Mouse (Mus musculus) CH12.LX (cell line): ENCODE measurements at regions not wholly inside any gene's neighbourhood (a gene's known extent, or its start where the extent isn't known, plus 50 kb on each side); places are given as distances from the start of the nearest gene placed in this dataset.

Source experiments
- DNase-seq: peaks from one replicate; pipeline ENCODE4 v3.0.0-alpha.2; 2013; ENCODE audit errors: extremely low read depth
- H3K27ac ChIP-seq: 2 replicates; pipeline ENCODE4 v1.5.1; 2012; ENCODE audit warnings: low read depth, mild to moderate bottlenecking, control low read depth, moderate library complexity; ENCODE audit not compliant: insufficient read depth
- H3K27me3 ChIP-seq: replicated peaks from 2 replicates; pipeline ENCODE3; 2012; ENCODE audit warnings: inconsistent platforms
- H3K36me3 ChIP-seq, 2 experiments: replicated peaks in 1 of 2; 2 replicates each; pipeline versions ENCODE3 to v1.6.1; 2012; ENCODE audit warnings: inconsistent platforms in 1 of 2, low read length in 1 of 2, mild to moderate bottlenecking in 1 of 2, mixed read lengths in 1 of 2, moderate library complexity in 1 of 2; ENCODE audit not compliant: control insufficient read depth in 1 of 2, insufficient read depth in 1 of 2
- H3K4me1 ChIP-seq, 2 experiments: 2 replicates each; pipeline ENCODE4 v1.6.1; 2012; ENCODE audit warnings: inconsistent platforms in 1 of 2, moderate library complexity in 1 of 2; ENCODE audit not compliant: insufficient read depth in 2 of 2, control insufficient read depth in 1 of 2
- H3K4me2 ChIP-seq: 2 replicates; pipeline ENCODE4 v1.6.1; 2012; ENCODE audit warnings: low read depth, mild to moderate bottlenecking, control low read depth; ENCODE audit not compliant: poor library complexity, insufficient read depth, severe bottlenecking
- H3K4me3 ChIP-seq, 3 experiments: fragments of 150-350 bp in 1 of 3; sonication (generic) in 1 of 3; replicated peaks in 1 of 3; 2 replicates each; pipeline versions ENCODE3 to v1.5.1; 2011 to 2012; ENCODE audit warnings: low read depth in 2 of 3, low read length in 2 of 3, mild to moderate bottlenecking in 2 of 3, moderate library complexity in 2 of 3, control low read depth in 1 of 3, improper control_type of control experiment in 1 of 3, inconsistent platforms in 1 of 3, mixed read lengths in 1 of 3; ENCODE audit not compliant: poor library complexity in 1 of 3
- H3K79me2 ChIP-seq: replicated peaks from 2 replicates; pipeline ENCODE4 v1.6.1; 2012; ENCODE audit warnings: mild to moderate bottlenecking, moderate library complexity; ENCODE audit not compliant: control insufficient read depth, poor library complexity, insufficient read depth, severe bottlenecking; ENCODE audit errors: extremely low read depth
- H3K9ac ChIP-seq: 2 replicates; pipeline ENCODE4 v1.6.1; 2012; ENCODE audit warnings: low read depth, mild to moderate bottlenecking, control low read depth, moderate library complexity; ENCODE audit not compliant: insufficient read depth
- H3K9me3 ChIP-seq: replicated peaks from 2 replicates; pipeline ENCODE3; 2012; ENCODE audit warnings: low read length, inconsistent platforms, mixed read lengths
- BHLHE40 ChIP-seq: IDR thresholded peaks from 2 replicates; pipeline ENCODE4 v1.6.1; 2011; ENCODE audit warnings: mild to moderate bottlenecking, low read depth, low read length, improper control_type of control experiment
- CTCF ChIP-seq, 2 experiments: IDR thresholded peaks in 1 of 2; conservative IDR thresholded peaks in 1 of 2; 2 replicates each; pipeline ENCODE4 v1.5.1; 2011 to 2012; ENCODE audit warnings: low read depth in 2 of 2, low read length in 2 of 2, improper control_type of control experiment in 1 of 2, inconsistent platforms in 1 of 2, mild to moderate bottlenecking in 1 of 2, moderate library complexity in 1 of 2
- E2F4 ChIP-seq: IDR thresholded peaks from 2 replicates; pipeline ENCODE4 v1.6.1; 2011; ENCODE audit warnings: low read depth, low read length, improper control_type of control experiment; ENCODE audit not compliant: insufficient replicate concordance
- ETS1 ChIP-seq: conservative IDR thresholded peaks from 2 replicates; pipeline ENCODE4 v1.6.1; 2012; ENCODE audit warnings: low read depth, mild to moderate bottlenecking, inconsistent platforms, low read length, improper control_type of control experiment, moderate library complexity
- KAT2A ChIP-seq: IDR thresholded peaks from 2 replicates; pipeline ENCODE4 v1.6.1; 2012; ENCODE audit warnings: low read length, improper control_type of control experiment, inconsistent platforms; ENCODE audit not compliant: insufficient replicate concordance
- MXI1 ChIP-seq: IDR thresholded peaks from 2 replicates; pipeline ENCODE4 v1.6.1; 2011; ENCODE audit warnings: mild to moderate bottlenecking, low read depth, low read length, improper control_type of control experiment
- MYC ChIP-seq: IDR thresholded peaks from 2 replicates; pipeline ENCODE4 v1.6.1; 2011; ENCODE audit warnings: low read depth, mild to moderate bottlenecking, improper control_type of control experiment, low read length
- NRF1 ChIP-seq: IDR thresholded peaks from 2 replicates; pipeline ENCODE4 v1.6.1; 2014; ENCODE audit warnings: low read depth, mild to moderate bottlenecking, inconsistent platforms, low read length, improper control_type of control experiment, moderate library complexity
- POLR2AphosphoS2 ChIP-seq: IDR thresholded peaks from 2 replicates; pipeline ENCODE4 v1.6.1; 2011; ENCODE audit warnings: low read depth, low read length, improper control_type of control experiment
- SIN3A ChIP-seq: IDR thresholded peaks from 2 replicates; pipeline ENCODE4 v1.6.1; 2012; ENCODE audit warnings: low read length, improper control_type of control experiment, inconsistent platforms
- TCF12 ChIP-seq: IDR thresholded peaks from 2 replicates; pipeline ENCODE4 v1.6.1; 2014; ENCODE audit warnings: low read depth, mild to moderate bottlenecking, inconsistent platforms, low read length, improper control_type of control experiment
- UBTF ChIP-seq: IDR thresholded peaks from 2 replicates; pipeline ENCODE4 v1.6.1; 2012; ENCODE audit warnings: low read depth, mild to moderate bottlenecking, inconsistent platforms, low read length, improper control_type of control experiment, moderate library complexity
- USF1 ChIP-seq: IDR thresholded peaks from 2 replicates; pipeline ENCODE4 v1.6.1; 2014; ENCODE audit warnings: low read depth, mild to moderate bottlenecking, inconsistent platforms, low read length, improper control_type of control experiment
- ZC3H11A ChIP-seq: IDR thresholded peaks from 2 replicates; pipeline ENCODE4 v1.6.1; 2012; ENCODE audit warnings: low read depth, mild to moderate bottlenecking, inconsistent platforms, low read length, improper control_type of control experiment
- ZKSCAN1 ChIP-seq: IDR thresholded peaks from 2 replicates; pipeline ENCODE4 v1.6.1; 2012; ENCODE audit warnings: low read depth, inconsistent platforms, low read length, improper control_type of control experiment, borderline replicate concordance
- ZNF384 ChIP-seq: IDR thresholded peaks from 2 replicates; pipeline ENCODE4 v1.6.1; 2012; ENCODE audit warnings: low read depth, low read length, improper control_type of control experiment, inconsistent platforms
- dilution Hi-C: fragments of 300-500 bp; cut with MboI; formaldehyde crosslinking; loops from 2 replicates; pipeline ENCODE4 v1.14.3; 2020; ENCODE audit warnings: low sequenced_read_pairs; ENCODE audit not compliant: extremely low pct_unique_long_range_greater_than_20kb, extremely low pct_ligation_motif_present
- in situ Hi-C: fragments of 300-500 bp; cut with MboI; formaldehyde crosslinking; loops from 3 replicates; pipeline ENCODE4 v1.14.3; 2019; ENCODE audit warnings: low sequenced_read_pairs, low pct_ligation_motif_present, low pct_unique_long_range_greater_than_20kb, mixed read lengths

DNA sequence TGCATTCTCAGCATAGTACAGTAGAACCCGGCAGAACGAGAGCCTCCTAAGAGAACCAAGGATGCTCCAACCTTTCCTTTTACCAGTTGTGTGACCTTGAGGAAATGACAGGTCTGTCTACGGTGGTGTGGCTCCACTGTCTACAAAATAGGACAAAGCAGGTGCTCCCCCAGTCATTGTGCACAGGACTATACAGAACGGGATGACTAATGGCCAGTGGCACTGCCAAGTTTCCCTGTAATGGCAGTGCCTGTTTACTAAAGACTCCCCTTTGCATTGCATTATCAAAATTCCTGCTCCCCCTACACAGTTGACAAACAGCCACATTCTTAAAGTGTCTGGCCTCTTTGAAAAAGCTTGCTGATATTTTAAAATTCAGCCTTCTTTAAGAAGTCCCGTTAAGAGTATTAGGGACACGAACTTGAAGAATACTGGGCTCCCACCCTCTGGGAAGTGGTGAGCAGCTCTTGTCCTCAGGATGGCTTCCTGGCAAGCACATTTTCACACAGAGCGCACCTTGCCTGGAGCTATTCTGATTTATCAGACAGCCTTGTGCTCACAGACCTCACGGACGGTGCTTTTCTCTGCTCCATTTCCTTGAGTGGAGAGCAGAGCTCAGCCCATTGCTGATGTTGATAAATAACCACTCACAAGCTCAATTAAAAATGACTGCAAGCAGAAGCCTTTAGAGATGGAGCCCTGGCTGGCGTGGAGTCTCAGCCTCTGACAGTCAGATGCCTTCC, 352.3 kb upstream of the Myt1l start:
- TF ChIP-seq CTCF (conservative IDR thresholded peaks at IDR 0.05 in 1 of 2, IDR thresholded peaks at IDR 0.05 in 1 of 2; ENCODE audit: low read depth in 2 of 2, low read length in 2 of 2) (no peak), NRF1 (no peak), USF1 (no peak), ZC3H11A (no peak), UBTF (no peak), TCF12 (no peak), KAT2A (no peak)
- TF ChIP-seq, all 38 proteins: peak for 0
- dilution Hi-C loops: no loop called here
- H3K9me3 ChIP-seq: no peaks in the 10 kb centered on the region

GRCm38 (mm10) chr12:29177145-29177544, 351.0 kb upstream of the Myt1l start:
- TF ChIP-seq ZNF384: no peak
- TF ChIP-seq MYC: no peak
- no peak overlapping the region for H3K4me2 ChIP-seq
- H3K4me1 ChIP-seq: no peaks in the 10 kb centered on the region
- H3K27ac ChIP-seq: no peak overlapping the region
- in situ Hi-C loops: no loop called here
- no peak overlapping the region for H3K9ac ChIP-seq
- no peak overlapping the region for H3K4me3 ChIP-seq
- no peaks in the 10 kb centered on the region for H3K79me2 ChIP-seq
- dilution Hi-C loops: no loop called here
- no peaks in the 10 kb centered on the region for H3K36me3 ChIP-seq
- H3K9me3 ChIP-seq: no peaks in the 10 kb centered on the region
- DNase-seq: no peak
- no peaks in the 10 kb centered on the region for H3K27me3 ChIP-seq

More for the DNA sequence above, 352.3 kb upstream of the Myt1l start:
- in situ Hi-C loops: no loop called here
- H3K27me3 ChIP-seq: no peaks in the 10 kb centered on the region
- no peak overlapping the region for H3K4me2 ChIP-seq
- peaks cover 0 to 2% of the 10 kb centered on the region in 2 experiments; a peak in 1 of 4 replicates for H3K4me1 ChIP-seq
- no peak overlapping the region for H3K4me3 ChIP-seq
- H3K79me2 ChIP-seq: no peaks in the 10 kb centered on the region
- H3K36me3 ChIP-seq: no peaks in the 10 kb centered on the region
- H3K27ac ChIP-seq: no peak overlapping the region
- no peak for DNase-seq
- no peak overlapping the region for H3K9ac ChIP-seq

- Histone ChIP-seq H3K4me1 (no peaks in the 10 kb centered on the region), H3K27ac (no peak overlapping the region), H3K36me3 (no peaks in the 10 kb centered on the region), H3K9ac (no peak overlapping the region), H3K27me3 (no peaks in the 10 kb centered on the region), H3K79me2 (no peaks in the 10 kb centered on the region), H3K4me3 (no peak overlapping the region), H3K9me3 (no peaks in the 10 kb centered on the region)
- in situ Hi-C loops (no loop called here), dilution Hi-C loops (no loop called here)
- DNase-seq: no peak
- TF ChIP-seq TCF12 (no peak), ETS1 (no peak), MXI1 (no peak), E2F4 (no peak), ZKSCAN1 (no peak), CTCF (conservative IDR thresholded peaks at IDR 0.05 in 1 of 2, IDR thresholded peaks at IDR 0.05 in 1 of 2; ENCODE audit: low read depth in 2 of 2, low read length in 2 of 2) (no peak), BHLHE40 (no peak), POLR2AphosphoS2 (no peak), SIN3A (no peak)
- TF ChIP-seq, all 38 proteins: peak for 0
- H3K4me2 ChIP-seq: no peak overlapping the region
Measured at GRCm38 (mm10) chr12:29178168-29178895, 349.9 kb upstream of the Myt1l start.
